Mouse (Mus musculus) lung, adult 2 months (tissue): ENCODE results near the gene Ube2n.

Source experiments
- CTCF ChIP-seq: fragments of 200-500 bp; IDR thresholded peaks from 2 replicates; pipeline ENCODE4 v1.5.1; 2011; ENCODE audit warnings: mild to moderate bottlenecking, low read length, control low read depth; ENCODE audit not compliant: insufficient read depth
- POLR2A ChIP-seq: fragments of 200-500 bp; IDR thresholded peaks from 2 replicates; pipeline ENCODE4 v1.6.1; 2011; ENCODE audit warnings: low read depth, mild to moderate bottlenecking, control low read depth, low read length, borderline replicate concordance; ENCODE audit errors: extremely low read depth

DNA sequence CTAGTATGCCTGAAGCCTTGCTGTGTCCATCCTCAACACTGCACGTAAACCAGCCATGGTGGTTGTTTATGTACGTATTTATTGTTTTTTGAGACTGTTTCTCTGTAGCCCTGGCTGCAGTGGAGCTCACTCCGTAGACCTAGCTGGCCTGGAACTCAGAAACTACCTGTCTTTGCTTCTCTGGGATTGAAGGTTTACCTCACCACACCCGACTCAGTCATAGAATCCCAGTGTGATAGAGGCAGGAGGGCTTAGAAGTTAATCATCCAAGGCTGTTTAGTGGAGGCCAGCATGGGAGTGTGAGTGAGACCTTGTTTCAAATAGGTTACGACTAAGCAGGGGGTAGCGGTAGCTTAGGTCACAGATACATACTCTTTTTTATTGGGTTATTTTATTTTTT lies 2.7 kb downstream of the Ube2n start:
- TF ChIP-seq POLR2A (no peak), CTCF (no peak)
